Mouse (Mus musculus): ENCODE data around the gene Rufy1.

DNA sequence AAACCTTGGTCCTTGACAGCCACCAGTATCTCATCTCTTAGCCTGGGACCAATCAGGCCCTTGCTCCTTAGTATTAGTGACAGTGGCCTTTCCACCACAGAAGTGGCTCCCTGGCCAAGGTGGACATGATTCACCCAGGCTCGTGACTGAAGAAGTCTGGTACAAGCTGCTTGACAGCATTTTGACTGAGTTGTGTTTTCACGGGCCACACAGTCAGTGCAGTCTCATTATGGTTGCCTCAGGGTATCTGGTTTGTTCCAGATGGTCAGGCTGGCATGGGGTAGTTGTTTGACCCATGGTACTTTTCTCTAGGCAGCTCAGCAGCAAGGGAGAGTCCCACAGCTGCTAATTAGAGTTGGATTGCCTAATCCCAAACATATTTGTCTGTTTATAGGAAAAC, 28.3 kb upstream of the Rufy1 start:
- TF ChIP-seq MYOG (IDR thresholded peaks at IDR 0.05; ENCODE audit: control insufficient read depth in 1 of 3, insufficient read depth in 1 of 3, insufficient read length in 2 of 3, low read depth in 2 of 3) (no peak), POLR2A (IDR thresholded peaks at IDR 0.05; ENCODE audit: insufficient read length, low read depth) (no peak), CEBPB (IDR thresholded peaks at IDR 0.05; ENCODE audit: insufficient read depth, poor library complexity, severe bottlenecking) (no peak), MAX (IDR thresholded peaks at IDR 0.05; ENCODE audit: low read depth) (no peak), TCF3 (IDR thresholded peaks at IDR 0.05; ENCODE audit: insufficient read length, low read depth) (no peak), E2F4 (IDR thresholded peaks at IDR 0.05; ENCODE audit: insufficient read depth) (no peak), REST (IDR thresholded peaks at IDR 0.05; ENCODE audit: insufficient read depth, insufficient read length) (no peak), POLR2AphosphoS2 (IDR thresholded peaks at IDR 0.05; ENCODE audit: insufficient read length, low read depth) (no peak)

Data from myocyte (in vitro differentiated cells).